In the genomic region with DNA sequence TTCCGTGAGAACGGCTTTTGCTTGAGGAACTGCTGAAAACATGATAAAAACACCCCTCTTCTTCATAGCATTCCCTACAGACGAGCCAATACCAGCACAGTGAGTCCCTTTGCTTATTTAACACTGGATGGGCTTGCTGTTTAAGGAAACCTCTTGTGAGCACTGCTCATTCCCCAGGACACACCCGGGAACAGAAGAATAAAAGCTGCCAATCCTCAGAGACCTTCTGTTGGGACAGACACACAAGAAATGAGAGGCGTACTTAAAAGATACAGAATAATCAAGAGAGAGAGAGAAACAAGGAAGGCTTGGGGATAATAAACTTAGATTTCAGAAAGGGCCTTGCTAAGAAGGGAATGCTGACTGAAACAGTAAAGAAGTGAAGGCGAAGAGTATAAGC, we compare ENCODE assay signal across 27 mouse cellular contexts.
"Had no signal": no experiment of that assay in that cellular context is flagged by ENCODE, and none has a peak within 500 bp of the region (broad histone marks: within the 10 kb centered on the region; RNA-seq: fewer than 3 reads in every experiment).

No protein-coding gene starts in this region.

- H3K27ac ChIP-seq: embryonic facial prominence, embryonic 10.5 days; embryonic facial prominence, embryonic 12.5 days; embryonic facial prominence, embryonic 13.5 days; embryonic facial prominence, embryonic 15.5 days; forebrain, embryonic 10.5 days; forebrain, embryonic 12.5 days; forebrain, embryonic 13.5 days; forebrain, embryonic 15.5 days; gastrocnemius, adult 2 months had no signal

- H3K36me3 ChIP-seq: embryonic facial prominence, embryonic 10.5 days; embryonic facial prominence, embryonic 12.5 days; embryonic facial prominence, embryonic 13.5 days; embryonic facial prominence, embryonic 15.5 days; forebrain, embryonic 10.5 days; forebrain, embryonic 12.5 days; forebrain, embryonic 15.5 days had no signal

- H3K4me1 ChIP-seq: embryonic facial prominence, embryonic 10.5 days; embryonic facial prominence, embryonic 12.5 days; embryonic facial prominence, embryonic 13.5 days; embryonic facial prominence, embryonic 15.5 days; forebrain, embryonic 10.5 days; forebrain, embryonic 12.5 days; forebrain, embryonic 13.5 days; forebrain, embryonic 15.5 days had no signal

- H3K27me3 ChIP-seq: embryonic facial prominence, embryonic 12.5 days; embryonic facial prominence, embryonic 13.5 days; embryonic facial prominence, embryonic 15.5 days; forebrain, embryonic 12.5 days; forebrain, embryonic 13.5 days; forebrain, embryonic 15.5 days had no signal

- DNase-seq: cerebellum, adult 2 months; cerebellum, adult 8-10 months; cerebellum, adult 9-10 months; cerebellum, adult 9-11 months; cerebellum, postnatal 10 days; cerebellum, postnatal 14 days; cerebellum, postnatal 25 days; cerebellum, postnatal 36 days; embryo, embryonic 11 days; forebrain, postnatal 0 days; gastrocnemius, adult 2 months; gastrocnemius, postnatal 10 days; gastrocnemius, postnatal 14 days; gastrocnemius, postnatal 25 days; gastrocnemius, postnatal 36 days; heart, adult 18-20 months had no signal

- H3K4me2 ChIP-seq: embryonic facial prominence, embryonic 12.5 days; embryonic facial prominence, embryonic 13.5 days; embryonic facial prominence, embryonic 15.5 days; forebrain, embryonic 12.5 days; forebrain, embryonic 13.5 days; forebrain, embryonic 15.5 days had no signal

- H3K9ac ChIP-seq: embryonic facial prominence, embryonic 12.5 days; embryonic facial prominence, embryonic 13.5 days; embryonic facial prominence, embryonic 15.5 days; forebrain, embryonic 12.5 days; forebrain, embryonic 13.5 days; forebrain, embryonic 15.5 days; forebrain, postnatal 0 days had no signal

- H3K9me3 ChIP-seq: embryonic facial prominence, embryonic 10.5 days; embryonic facial prominence, embryonic 12.5 days; embryonic facial prominence, embryonic 13.5 days; embryonic facial prominence, embryonic 15.5 days; forebrain, embryonic 10.5 days; forebrain, embryonic 12.5 days; forebrain, embryonic 13.5 days; forebrain, embryonic 15.5 days had no signal

- H3K4me3 ChIP-seq: embryonic facial prominence, embryonic 10.5 days; embryonic facial prominence, embryonic 12.5 days; embryonic facial prominence, embryonic 13.5 days; embryonic facial prominence, embryonic 15.5 days; erythroblast, embryonic 14.5 days; forebrain, embryonic 10.5 days; forebrain, embryonic 12.5 days; forebrain, embryonic 13.5 days; forebrain, embryonic 15.5 days; gastrocnemius, adult 2 months had no signal

- ATAC-seq: forebrain, embryonic 13.5 days; forebrain, embryonic 14.5 days; forebrain, embryonic 15.5 days; forebrain, embryonic 16.5 days; forebrain, postnatal 0 days had no signal
